Mouse (Mus musculus) neural tube, embryonic 12.5 days (tissue): ENCODE measurements at regions not wholly inside any gene's neighbourhood (a gene's known extent, or its start where the extent isn't known, plus 50 kb on each side); places are given as distances from the start of the nearest gene placed in this dataset.
A peak's percentile ranks its signal among the peaks of the same experiment; 100 is the strongest.

Experiments
- ATAC-seq: fragments of 200-750 bp; cut with Nextera tagmentation; 2 replicates; pipeline ENCODE4 v1.8.0; 2017; ENCODE audit warnings: low read depth, mild to moderate bottlenecking, moderate TSS enrichment, moderate library complexity; ENCODE audit not compliant: low FRiP score
- H3K27ac ChIP-seq: fragments of 300-500 bp; sonication (generic); 2 replicates; pipeline ENCODE4 v1.5.1; 2016
- H3K27me3 ChIP-seq: fragments of 300-500 bp; sonication (generic); replicated peaks from 2 replicates; pipeline ENCODE4 v1.6.1; 2016; ENCODE audit warnings: mild to moderate bottlenecking
- H3K36me3 ChIP-seq: fragments of 300-500 bp; sonication (generic); 2 replicates; pipeline ENCODE4 v1.6.1; 2016; ENCODE audit warnings: mild to moderate bottlenecking
- H3K4me1 ChIP-seq: fragments of 300-500 bp; sonication (generic); 2 replicates; pipeline ENCODE4 v1.6.1; 2016
- H3K4me2 ChIP-seq: fragments of 300-500 bp; sonication (generic); replicated peaks from 2 replicates; pipeline ENCODE4 v1.6.1; 2016; ENCODE audit warnings: mild to moderate bottlenecking
- H3K4me3 ChIP-seq: fragments of 300-500 bp; sonication (generic); 2 replicates; pipeline ENCODE4 v1.5.1; 2016
- H3K9ac ChIP-seq: fragments of 300-500 bp; sonication (generic); 2 replicates; pipeline ENCODE4 v1.6.1; 2016; ENCODE audit warnings: mild to moderate bottlenecking
- H3K9me3 ChIP-seq: fragments of 300-500 bp; sonication (generic); 2 replicates; pipeline ENCODE4 v1.6.1; 2016; ENCODE audit warnings: mild to moderate bottlenecking
- WGBS: fragments of 180-500 bp; shearing (Covaris S2); methylation state at CpG from one replicate; pipeline ENCODE4 v1.1.7; 2016; 5-methylcytosine and 5-hydroxymethylcytosine counted together

DNA sequence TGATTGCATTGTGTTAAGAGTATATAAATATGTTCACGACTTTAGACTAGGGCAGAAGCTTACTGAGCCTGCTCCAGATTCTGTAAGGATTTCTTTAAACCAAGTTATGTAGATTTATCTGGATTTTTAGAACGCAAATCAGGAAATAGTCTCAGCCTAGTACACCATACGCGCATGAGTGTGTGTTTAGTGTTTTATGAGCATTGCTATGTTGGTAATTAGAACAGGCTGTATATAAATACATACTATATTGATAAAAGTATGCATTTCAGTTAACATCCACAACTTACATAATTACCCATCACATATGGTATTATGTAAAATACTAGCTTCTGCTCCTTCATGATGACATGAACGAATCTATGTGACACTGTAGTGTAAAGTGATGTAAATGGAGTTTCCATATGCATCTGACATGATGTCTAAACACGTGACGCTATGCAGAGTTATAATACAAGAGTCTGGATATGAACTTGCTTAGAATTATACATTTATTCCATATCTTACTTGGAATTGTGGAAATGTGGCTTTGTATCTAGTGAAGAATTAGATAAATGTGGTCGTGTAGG, 332.6 kb upstream of the Tmc3 start:
- WGBS = 87% methylated on average over 8 of the region's 8 CpGs
- Histone ChIP-seq H3K4me1 (no peaks in the 10 kb centered on the region), H3K4me2 (no peak overlapping the region), H3K4me3 (no peak overlapping the region), H3K27ac (no peak overlapping the region), H3K9me3 (no peaks in the 10 kb centered on the region), H3K36me3 (no peaks in the 10 kb centered on the region), H3K27me3 (no peaks in the 10 kb centered on the region), H3K9ac (no peak overlapping the region)
- ATAC-seq = no peak

DNA sequence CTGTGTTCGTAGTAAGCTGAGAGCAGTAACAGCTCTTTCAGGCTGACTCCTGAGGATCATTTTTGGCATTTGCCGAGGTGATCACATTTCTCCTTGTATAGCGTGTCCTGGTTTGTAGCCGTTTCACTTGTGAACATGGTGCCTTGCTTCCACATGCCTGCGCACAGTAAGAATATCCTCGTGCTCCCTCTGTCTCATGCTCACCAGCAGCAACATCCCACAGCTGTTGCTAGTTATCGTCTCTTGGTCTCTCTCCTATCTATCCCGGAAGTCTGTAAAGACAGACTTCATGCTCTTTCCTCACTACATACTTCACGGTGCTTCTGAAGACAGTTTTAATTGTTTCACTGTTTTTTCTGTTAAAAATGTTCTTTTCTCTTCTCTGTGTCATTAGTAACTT, 331.7 kb upstream of the Tmc3 start:
- no peak for ATAC-seq
- H3K27me3 ChIP-seq = no peaks in the 10 kb centered on the region
- H3K4me1 ChIP-seq = no peaks in the 10 kb centered on the region
- no peak overlapping the region for H3K4me2 ChIP-seq
- no peak overlapping the region for H3K27ac ChIP-seq
- 87% methylated on average over 9 of the region's 9 CpGs for WGBS
- H3K4me3 ChIP-seq = no peak overlapping the region
- H3K9ac ChIP-seq = no peak overlapping the region
- no peaks in the 10 kb centered on the region for H3K9me3 ChIP-seq
- H3K36me3 ChIP-seq = no peaks in the 10 kb centered on the region

GRCm38 (mm10) chr7:83253432-83253831, 331.3 kb upstream of the Tmc3 start:
- Histone ChIP-seq H3K36me3 (no peaks in the 10 kb centered on the region), H3K9ac (no peak overlapping the region), H3K27me3 (no peaks in the 10 kb centered on the region), H3K4me2 (no peak overlapping the region), H3K9me3 (no peaks in the 10 kb centered on the region), H3K4me1 (no peaks in the 10 kb centered on the region; the same call in 1 of the 2 replicates), H3K27ac (no peak overlapping the region), H3K4me3 (no peak overlapping the region)
- 87% methylated on average over 3 of the region's 3 CpGs for WGBS
- no peak for ATAC-seq

DNA sequence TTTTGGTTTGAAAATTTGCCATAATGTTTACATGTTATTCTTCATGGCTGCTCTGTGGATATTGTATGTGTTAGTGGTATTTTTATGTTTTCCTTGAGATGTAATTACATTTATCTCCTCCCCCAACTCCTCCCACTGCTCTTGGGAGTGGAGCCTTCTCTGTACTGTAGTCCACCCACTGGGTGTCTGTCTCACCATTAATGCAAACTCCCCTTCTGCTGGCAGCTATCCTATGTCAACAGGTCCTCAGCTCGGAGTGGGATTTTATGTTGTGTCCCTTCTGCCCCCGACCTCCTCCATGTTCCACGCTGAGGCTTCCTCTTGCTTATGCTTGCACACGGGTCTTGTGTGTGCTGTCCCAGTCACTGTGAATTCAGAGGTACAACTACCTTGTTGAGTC, 330.3 kb upstream of the Tmc3 start:
- no peak for ATAC-seq
- 92% methylated on average over 4 of the region's 4 CpGs for WGBS
- H3K27ac ChIP-seq = no peak overlapping the region

GRCm38 (mm10) chr7:83256236-83256784, 328.4 kb upstream of the Tmc3 start:
- Histone ChIP-seq H3K4me2 (no peak overlapping the region), H3K9me3 (no peaks in the 10 kb centered on the region), H3K27me3 (no peaks in the 10 kb centered on the region), H3K4me1 (no peaks in the 10 kb centered on the region; the same call in 1 of the 2 replicates), H3K36me3 (no peaks in the 10 kb centered on the region), H3K4me3 (no peak overlapping the region), H3K9ac (no peak overlapping the region), H3K27ac (no peak overlapping the region)
- WGBS = 86% methylated on average over 6 of the region's 6 CpGs
- ATAC-seq = no peak

More for the DNA sequence above, 330.3 kb upstream of the Tmc3 start:
- H3K4me3 ChIP-seq = no peak overlapping the region
- H3K27me3 ChIP-seq = no peaks in the 10 kb centered on the region
- H3K9me3 ChIP-seq = no peaks in the 10 kb centered on the region
- H3K4me2 ChIP-seq = no peak overlapping the region
- no peak overlapping the region for H3K9ac ChIP-seq
- no peaks in the 10 kb centered on the region for H3K36me3 ChIP-seq
- H3K4me1 ChIP-seq = no peaks in the 10 kb centered on the region; the same call in 1 of the 2 replicates

- Histone ChIP-seq H3K27me3 (no peaks in the 10 kb centered on the region), H3K4me2 (no peak overlapping the region), H3K4me1 (no peaks in the 10 kb centered on the region; the same call in 1 of the 2 replicates), H3K9ac (no peak overlapping the region), H3K27ac (no peak overlapping the region), H3K36me3 (no peaks in the 10 kb centered on the region), H3K4me3 (no peak overlapping the region), H3K9me3 (no peaks in the 10 kb centered on the region)
- ATAC-seq = no peak
- 23% methylated on average over 2 of the region's 2 CpGs for WGBS
These were observed 326.3 kb upstream of the Tmc3 start for GRCm38 (mm10) chr7:83258363-83258916.

GRCm38 (mm10) chr7:83261489-83261888, 323.2 kb upstream of the Tmc3 start:
- ATAC-seq = no peak
- H3K4me1 ChIP-seq = no peaks in the 10 kb centered on the region; the same call in 1 of the 2 replicates

DNA sequence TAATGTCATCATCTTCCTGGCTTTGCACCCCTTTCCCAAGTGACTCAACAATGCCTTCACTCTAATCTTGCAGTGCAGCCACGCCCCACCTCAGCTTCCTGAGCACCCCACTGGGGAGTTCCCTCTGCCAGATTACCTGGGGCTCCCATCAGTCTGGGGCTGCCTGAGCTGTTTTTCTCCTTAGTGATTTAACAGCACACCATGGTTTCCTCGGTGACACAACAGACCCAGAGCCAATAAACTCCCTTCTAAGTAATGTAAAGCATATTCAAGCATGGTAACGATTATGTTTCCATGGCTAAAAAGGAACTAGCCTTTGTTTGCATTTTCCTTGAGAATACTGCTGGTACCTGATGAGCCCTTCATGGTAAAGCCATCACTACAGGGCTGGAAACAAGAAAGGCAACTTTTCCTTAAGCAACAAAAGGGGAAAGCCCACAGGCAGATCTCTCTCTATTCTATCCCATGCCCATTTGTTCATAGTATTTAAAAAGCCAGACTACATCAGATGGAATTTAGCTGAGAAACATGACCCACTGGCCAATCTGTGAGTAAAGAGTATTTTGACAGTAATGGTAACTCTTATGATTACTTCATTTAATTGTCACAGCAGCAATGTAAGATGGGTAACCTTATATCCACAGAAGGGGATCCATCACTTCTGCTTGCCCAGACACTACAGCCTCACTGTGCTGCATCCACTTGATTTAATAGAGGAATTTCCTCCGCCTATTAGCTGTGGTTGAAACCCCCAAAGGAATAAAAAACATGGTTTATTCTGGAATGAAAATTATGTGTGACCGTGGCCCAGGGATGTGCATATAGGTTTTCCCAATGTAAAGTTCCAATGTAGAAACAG, 294.6 kb upstream of the Tmc3 start:
- Histone ChIP-seq H3K27ac (no peak overlapping the region), H3K4me1 (no peaks in the 10 kb centered on the region), H3K4me2 (no peak overlapping the region), H3K9ac (no peak overlapping the region), H3K4me3 (no peak overlapping the region), H3K36me3 (no peaks in the 10 kb centered on the region), H3K9me3 (no peaks in the 10 kb centered on the region), H3K27me3 (no peaks in the 10 kb centered on the region)
- 36% methylated on average over 5 of the region's 5 CpGs for WGBS
- no peak for ATAC-seq

More at GRCm38 (mm10) chr7:83261489-83261888, 323.2 kb upstream of the Tmc3 start:
- no peak overlapping the region for H3K4me3 ChIP-seq
- no peaks in the 10 kb centered on the region for H3K27me3 ChIP-seq
- H3K36me3 ChIP-seq = no peaks in the 10 kb centered on the region
- H3K27ac ChIP-seq = no peak overlapping the region
- H3K9ac ChIP-seq = no peak overlapping the region
- no peak overlapping the region for H3K4me2 ChIP-seq
- H3K9me3 ChIP-seq = no peaks in the 10 kb centered on the region

- Histone ChIP-seq H3K9me3 (no peaks in the 10 kb centered on the region), H3K4me2 (no peak overlapping the region), H3K36me3 (no peaks in the 10 kb centered on the region), H3K9ac (no peak overlapping the region), H3K27me3 (no peaks in the 10 kb centered on the region), H3K4me3 (no peak overlapping the region), H3K27ac (no peak overlapping the region), H3K4me1 (no peaks in the 10 kb centered on the region)
- 73% methylated on average over 1 of the region's 1 CpGs for WGBS
- no peak for ATAC-seq
These were observed 277.6 kb upstream of the Tmc3 start for GRCm38 (mm10) chr7:83307112-83307511.

DNA sequence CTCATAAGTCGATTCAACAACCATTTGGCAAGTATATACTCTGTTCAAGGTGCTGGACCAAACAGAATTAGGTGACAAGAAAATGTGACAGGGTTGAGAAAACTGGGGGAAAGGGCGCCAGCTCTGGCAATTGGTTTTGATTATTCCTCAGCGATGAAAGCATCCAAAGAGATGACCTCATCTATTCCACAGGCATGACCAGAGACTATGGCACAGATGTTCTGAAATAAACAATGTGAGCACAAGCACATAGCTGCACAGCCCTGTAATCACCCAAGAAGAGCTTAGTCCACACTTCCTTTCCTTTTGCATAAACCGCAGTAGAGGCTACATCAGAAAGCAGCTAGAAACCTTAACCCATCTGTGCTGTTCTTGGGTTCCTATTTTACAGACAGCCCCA, 272.6 kb upstream of the Tmc3 start:
- Histone ChIP-seq H3K4me2 (no peak overlapping the region), H3K27ac (no peak overlapping the region), H3K9me3 (no peaks in the 10 kb centered on the region), H3K36me3 (no peaks in the 10 kb centered on the region), H3K27me3 (no peaks in the 10 kb centered on the region), H3K4me1 (no peaks in the 10 kb centered on the region), H3K9ac (no peak overlapping the region), H3K4me3 (no peak overlapping the region)
- no peak for ATAC-seq
- 86% methylated on average over 4 of the region's 4 CpGs for WGBS

GRCm38 (mm10) chr7:83329809-83330412, 254.8 kb upstream of the Tmc3 start:
- Histone ChIP-seq H3K4me2 (no peak overlapping the region), H3K9ac (no peak overlapping the region), H3K27me3 (no peaks in the 10 kb centered on the region), H3K36me3 (no peaks in the 10 kb centered on the region), H3K9me3 (no peaks in the 10 kb centered on the region), H3K4me3 (no peak overlapping the region), H3K4me1 (no peaks in the 10 kb centered on the region), H3K27ac (no peak overlapping the region)
- ATAC-seq = peak; percentile 53
- WGBS = 19% methylated on average over 5 of the region's 5 CpGs

GRCm38 (mm10) chr7:83347103-83347754, 237.5 kb upstream of the Tmc3 start:
- no peaks in the 10 kb centered on the region for H3K36me3 ChIP-seq
- no peak overlapping the region for H3K4me3 ChIP-seq
- H3K4me1 ChIP-seq = no peaks in the 10 kb centered on the region
- 67% methylated on average over 5 of the region's 5 CpGs for WGBS
- no peak for ATAC-seq
- H3K9me3 ChIP-seq = no peaks in the 10 kb centered on the region
- H3K4me2 ChIP-seq = no peak overlapping the region
- H3K9ac ChIP-seq = no peak overlapping the region
- H3K27me3 ChIP-seq = no peaks in the 10 kb centered on the region
- no peak overlapping the region for H3K27ac ChIP-seq
